Mouse (Mus musculus) heart, embryonic 15.5 days (tissue): ENCODE results near the gene Srpk2. TPM values are rescaled to one million over a fixed set of nuclear protein-coding genes. Genes with fewer than 3 reads are reported as not detected.
A peak's percentile ranks its signal among the peaks of the same experiment; 100 is the strongest.
"Not testable (repeated sequence)": the region's sequence is repeated elsewhere in the genome, so short reads cannot be mapped to it uniquely, and the experiment has no call there.

Experiments used
- ATAC-seq: fragments of 200-750 bp; cut with Nextera tagmentation; replicated peaks from 2 replicates; pipeline ENCODE4 v1.8.0; 2017; ENCODE audit warnings: low read depth, moderate TSS enrichment; ENCODE audit not compliant: insufficient number of reproducible peaks, insufficient read depth, low FRiP score
- H3K27ac ChIP-seq: fragments of 300-500 bp; sonication (generic); 2 replicates; pipeline ENCODE4 v1.5.1; 2015; ENCODE audit warnings: mild to moderate bottlenecking, inconsistent platforms
- H3K27me3 ChIP-seq: fragments of 300-500 bp; sonication (generic); 2 replicates; pipeline ENCODE4 v1.6.1; 2015; ENCODE audit warnings: inconsistent platforms
- H3K36me3 ChIP-seq: fragments of 300-500 bp; sonication (generic); 2 replicates; pipeline ENCODE4 v1.6.1; 2015; ENCODE audit warnings: mild to moderate bottlenecking, inconsistent platforms
- H3K4me1 ChIP-seq: fragments of 300-500 bp; sonication (generic); replicated peaks from 2 replicates; pipeline ENCODE4 v1.6.1; 2015; ENCODE audit warnings: inconsistent platforms
- H3K4me2 ChIP-seq: fragments of 300-500 bp; sonication (generic); 2 replicates; pipeline ENCODE4 v1.6.1; 2015; ENCODE audit warnings: inconsistent platforms, mild to moderate bottlenecking, moderate library complexity
- H3K4me3 ChIP-seq: fragments of 300-500 bp; sonication (generic); 2 replicates; pipeline ENCODE4 v1.5.1; 2015; ENCODE audit warnings: mild to moderate bottlenecking, inconsistent platforms
- H3K9ac ChIP-seq: fragments of 300-500 bp; sonication (generic); 2 replicates; pipeline ENCODE4 v1.6.1; 2015; ENCODE audit warnings: mild to moderate bottlenecking, inconsistent platforms
- H3K9me3 ChIP-seq: fragments of 300-500 bp; sonication (generic); replicated peaks from 2 replicates; pipeline ENCODE4 v1.6.1; 2016; ENCODE audit warnings: inconsistent platforms
- WGBS: fragments of 180-500 bp; shearing (Covaris S2); methylation state at CpG from one replicate; pipeline ENCODE4 v1.1.7; 2015; ENCODE audit warnings: mixed read lengths; 5-methylcytosine and 5-hydroxymethylcytosine counted together
- polyA plus RNA-seq: library from polyadenylated mRNA; unstranded; fragments of >200 nt; fragmentation: Nextera tagmentation; extraction: Ambion mirVana; gene quantifications from 2 replicates; pipeline ENCODE4 v1.2.1, GENCODE M21; 2015

The Srpk2 gene
- polyA plus RNA-seq, result 39.7 and 40.5 TPM in 2 replicates

DNA sequence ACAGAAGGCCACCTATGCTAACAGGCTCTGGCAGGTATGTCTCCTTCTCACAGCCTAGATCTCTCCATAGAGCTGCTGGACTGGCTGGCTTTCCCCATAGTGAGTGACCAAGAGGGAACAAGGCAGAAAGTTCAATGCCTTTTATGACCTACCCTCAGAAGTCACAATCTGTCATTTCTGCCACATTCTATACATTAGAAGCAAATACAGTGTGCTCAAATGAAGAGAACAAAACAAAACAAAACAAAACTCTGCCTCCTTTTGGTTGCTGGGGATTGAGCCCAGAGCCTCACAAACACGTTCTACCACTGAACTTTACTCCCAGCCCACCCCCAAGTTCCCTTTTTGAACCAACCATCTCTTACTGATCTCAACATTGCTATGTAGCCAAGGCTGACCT, at the start of gene Srpk2:
Srpk2 (minus strand) TSS at position 101 of the 400 bp plus-strand sequence.
- H3K36me3 ChIP-seq, result no peaks in the 10 kb centered on the region
- no peaks in the 10 kb centered on the region for H3K9me3 ChIP-seq
- WGBS, result 79% methylated on average over 1 of the region's 1 CpGs
- H3K4me3 ChIP-seq, result no peak within 1 kb of the TSS
- H3K27ac ChIP-seq, result no peak within 1 kb of the TSS
- H3K9ac ChIP-seq, result no peak within 1 kb of the TSS
- no peaks in the 10 kb centered on the region for H3K4me1 ChIP-seq
- no peak within 1 kb of the TSS for H3K4me2 ChIP-seq
- no peak for ATAC-seq
- H3K27me3 ChIP-seq, result no peaks in the 10 kb centered on the region

DNA sequence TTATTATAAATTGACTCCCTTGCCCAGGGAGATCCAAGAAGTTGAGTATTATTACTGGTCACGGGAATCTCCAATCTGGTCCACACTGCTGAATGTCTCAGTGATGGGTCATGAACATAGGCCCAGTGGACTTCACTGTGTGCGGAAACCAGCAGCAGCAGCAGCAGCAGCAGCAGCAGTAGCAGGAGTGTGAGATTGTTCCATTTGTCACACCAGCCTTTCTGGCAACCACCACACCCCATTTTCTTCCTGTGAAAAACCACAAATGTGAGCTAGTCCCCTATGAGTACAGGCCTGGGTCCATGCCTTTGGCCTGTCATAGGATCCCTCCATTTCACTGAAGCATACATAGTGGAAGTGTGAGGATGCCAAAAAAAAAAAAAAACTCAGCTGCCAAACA, 37.5 kb upstream of the Srpk2 start:
- Histone ChIP-seq H3K36me3 (no peaks in the 10 kb centered on the region), H3K27ac (no peak overlapping the region)
- WGBS, result 91% methylated on average over 2 of the region's 2 CpGs

DNA sequence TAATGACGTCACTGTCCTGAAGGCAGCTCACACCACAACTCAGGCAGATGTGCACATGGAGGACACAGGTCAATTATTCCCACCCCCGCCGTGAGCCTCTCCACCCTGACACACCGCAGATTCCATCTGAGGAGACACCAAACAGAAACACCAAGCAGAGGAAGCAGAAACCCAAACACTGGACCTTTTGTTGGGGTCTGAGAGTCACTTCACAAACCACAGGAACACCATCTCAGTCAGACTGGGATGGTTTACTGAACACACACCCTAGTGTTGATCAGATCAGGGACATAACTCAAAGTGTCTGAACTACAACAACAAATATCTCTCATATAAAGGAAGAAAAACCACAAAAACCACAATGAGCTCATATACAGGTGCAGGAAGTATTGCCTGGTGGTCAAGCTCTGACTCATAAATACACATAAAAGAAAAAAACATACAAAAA, 34.5 kb upstream of the Srpk2 start:
- no peaks in the 10 kb centered on the region for H3K4me1 ChIP-seq
- H3K4me2 ChIP-seq, result no peak overlapping the region
- H3K27me3 ChIP-seq, result no peaks in the 10 kb centered on the region
- 78% methylated on average over 4 of the region's 4 CpGs for WGBS
- ATAC-seq, result no peak
- H3K27ac ChIP-seq, result no peak overlapping the region
- H3K9ac ChIP-seq, result no peak overlapping the region
- no peaks in the 10 kb centered on the region for H3K36me3 ChIP-seq
- H3K4me3 ChIP-seq, result no peak overlapping the region
- no peaks in the 10 kb centered on the region for H3K9me3 ChIP-seq

More for the DNA sequence above, 37.5 kb upstream of the Srpk2 start:
- H3K9ac ChIP-seq, result no peak overlapping the region
- H3K27me3 ChIP-seq, result no peaks in the 10 kb centered on the region
- no peak for ATAC-seq
- no peak overlapping the region for H3K4me3 ChIP-seq
- no peaks in the 10 kb centered on the region for H3K4me1 ChIP-seq
- H3K4me2 ChIP-seq, result no peak overlapping the region
- no peaks in the 10 kb centered on the region for H3K9me3 ChIP-seq

DNA sequence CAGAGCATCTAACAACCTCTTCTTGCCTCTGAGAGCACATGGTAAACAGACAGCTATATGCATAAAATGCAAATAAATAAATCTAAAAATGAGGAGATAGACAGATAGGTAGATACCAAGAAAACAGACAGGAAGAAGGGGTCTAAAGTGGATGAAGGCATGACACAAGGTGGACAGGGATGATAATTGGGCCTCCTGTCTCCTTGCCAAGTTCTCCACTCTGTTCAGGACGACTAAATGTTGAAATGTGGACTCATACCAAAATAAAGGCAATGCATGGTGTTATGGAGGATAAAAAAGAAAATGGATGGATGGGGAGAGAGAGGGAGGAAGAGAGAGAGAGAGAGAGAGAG, 33.7 kb upstream of the Srpk2 start:
- Histone ChIP-seq H3K4me1 (no peaks in the 10 kb centered on the region), H3K36me3 (no peaks in the 10 kb centered on the region), H3K9me3 (no peaks in the 10 kb centered on the region), H3K4me3 (no peak overlapping the region), H3K4me2 (no peak overlapping the region), H3K27ac (no peak overlapping the region), H3K27me3 (no peaks in the 10 kb centered on the region), H3K9ac (no peak overlapping the region)
- ATAC-seq, result no peak
- 55% methylated on average over 1 of the region's 1 CpGs for WGBS

GRCm38 (mm10) chr5:23717469-23718181, 33.2 kb upstream of the Srpk2 start:
- Histone ChIP-seq H3K4me2 (no peak overlapping the region), H3K27ac (no peak overlapping the region), H3K9me3 (no peaks in the 10 kb centered on the region), H3K27me3 (no peaks in the 10 kb centered on the region), H3K4me3 (no peak overlapping the region), H3K9ac (no peak overlapping the region), H3K4me1 (peaks cover 3% of the 10 kb centered on the region), H3K36me3 (no peaks in the 10 kb centered on the region)
- no peak for ATAC-seq
- 48% methylated on average over 3 of the region's 3 CpGs for WGBS

GRCm38 (mm10) chr5:23713401-23714335, 29.3 kb upstream of the Srpk2 start:
- Histone ChIP-seq H3K9me3 (peaks cover 5% of the 10 kb centered on the region; the same call in 1 of the 2 replicates), H3K4me3 (no peak overlapping the region), H3K4me1 (peaks cover 7% of the 10 kb centered on the region), H3K27me3 (no peaks in the 10 kb centered on the region), H3K36me3 (peaks cover 19% of the 10 kb centered on the region), H3K4me2 (no peak overlapping the region), H3K27ac (no peak overlapping the region), H3K9ac (no peak overlapping the region)
- 87% methylated on average over 8 of the region's 8 CpGs for WGBS
- ATAC-seq, result no peak

- peak; percentile 99 for ATAC-seq
- H3K36me3 ChIP-seq, result peaks cover 29% of the 10 kb centered on the region
- H3K4me2 ChIP-seq, result peak overlapping the region; percentile 62
- peak overlapping the region; percentile 80 for H3K27ac ChIP-seq
- WGBS, result 5% methylated on average over 60 of the region's 60 CpGs
- H3K4me1 ChIP-seq, result peaks cover 7% of the 10 kb centered on the region
- peak overlapping the region; percentile 76 for H3K9ac ChIP-seq
- peak overlapping the region; percentile 76 for H3K4me3 ChIP-seq
- H3K27me3 ChIP-seq, result no peaks in the 10 kb centered on the region
- H3K9me3 ChIP-seq, result peaks cover 12% of the 10 kb centered on the region
These were observed 27.9 kb upstream of the Srpk2 start for GRCm38 (mm10) chr5:23712130-23713001.

DNA sequence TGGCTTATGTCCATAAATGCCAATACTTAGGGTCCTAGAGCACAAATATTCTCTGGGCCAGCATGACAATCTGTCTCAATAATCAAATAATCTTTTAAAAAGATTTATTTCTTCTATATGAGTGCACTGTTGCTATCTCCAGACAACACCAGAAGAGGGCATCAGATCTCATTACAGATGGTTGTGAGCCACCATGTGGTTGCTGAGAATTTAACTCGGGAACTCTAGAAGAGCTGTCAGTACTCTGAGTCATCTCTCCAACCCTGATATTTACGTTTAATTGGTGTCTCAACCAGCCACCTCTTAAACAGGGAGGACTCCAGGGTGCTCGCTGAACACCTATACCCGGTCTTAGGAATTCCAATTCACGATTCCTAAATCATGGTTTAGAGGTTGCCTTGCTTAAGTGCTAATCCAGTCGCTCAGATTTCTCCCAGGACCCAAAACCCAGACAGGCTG, 27.3 kb upstream of the Srpk2 start:
- H3K36me3 ChIP-seq, result peaks cover 36% of the 10 kb centered on the region
- peaks cover 18% of the 10 kb centered on the region for H3K9me3 ChIP-seq
- H3K27me3 ChIP-seq, ATAC-seq, H3K4me1 ChIP-seq: not testable (repeated sequence)
- 51% methylated on average over 6 of the region's 6 CpGs for WGBS
- H3K4me3 ChIP-seq, result peak overlapping the region; percentile 76
- peak overlapping the region; percentile 62 for H3K4me2 ChIP-seq
- H3K27ac ChIP-seq, result peak overlapping the region; percentile 80
- H3K9ac ChIP-seq, result peak overlapping the region; percentile 76

GRCm38 (mm10) chr5:23711244-23711643, 26.8 kb upstream of the Srpk2 start:
- H3K36me3 ChIP-seq, result peaks cover 39% of the 10 kb centered on the region
- no peak for ATAC-seq
- H3K27me3 ChIP-seq, result no peaks in the 10 kb centered on the region
- peaks cover 19% of the 10 kb centered on the region for H3K9me3 ChIP-seq
- H3K4me3 ChIP-seq, result peak overlapping the region; percentile 76
- 94% methylated on average over 4 of the region's 4 CpGs for WGBS
- H3K4me2 ChIP-seq, result peak overlapping the region; percentile 62; the same call in 1 of the 2 replicates
- no peak overlapping the region for H3K27ac ChIP-seq
- H3K4me1 ChIP-seq, result peaks cover 7% of the 10 kb centered on the region
- H3K9ac ChIP-seq, result no peak overlapping the region

DNA sequence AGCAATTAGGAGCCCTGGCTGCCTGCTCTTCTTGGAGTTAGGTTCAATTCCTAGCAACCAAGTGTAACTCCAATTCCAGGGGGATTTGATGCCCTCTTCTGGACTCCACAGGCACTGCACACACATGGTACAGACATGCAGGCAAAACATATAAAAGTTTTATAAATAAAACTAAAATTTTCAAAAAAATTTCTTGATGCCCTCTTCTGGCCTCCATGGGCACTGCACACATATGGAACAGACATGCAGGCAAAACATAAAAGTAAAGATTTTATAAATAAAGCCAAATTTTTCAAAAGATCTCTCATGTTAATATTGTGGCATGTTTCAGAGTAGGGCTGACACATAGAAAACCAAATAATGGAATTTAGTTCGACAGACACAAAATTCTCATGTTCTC, 25.2 kb upstream of the Srpk2 start:
- H3K36me3 ChIP-seq, result peaks cover 44% of the 10 kb centered on the region
- peaks cover 19% of the 10 kb centered on the region for H3K9me3 ChIP-seq
- H3K27ac ChIP-seq, result no peak overlapping the region
- no peak overlapping the region for H3K4me3 ChIP-seq
- no peak overlapping the region for H3K4me2 ChIP-seq
- WGBS, result 96% methylated on average over 1 of the region's 1 CpGs
- no peak overlapping the region for H3K9ac ChIP-seq
- no peaks in the 10 kb centered on the region for H3K27me3 ChIP-seq
- no peak for ATAC-seq
- peaks cover 7% of the 10 kb centered on the region for H3K4me1 ChIP-seq
